Mouse (Mus musculus) B cell, adult (primary cell): ENCODE data around the gene Cops4. TPM values are rescaled to one million over a fixed set of nuclear protein-coding genes. Genes with fewer than 3 reads are reported as not detected.

Source experiments
- total RNA-seq: library from RNA; stranded (reverse); gene quantifications from 4 replicates; pipeline ENCODE4 v1.2.4, GENCODE M21; 2023; ENCODE audit not compliant: inconsistent age

Gene Cops4
- total RNA-seq = 72.2 to 75.4 TPM (median 74.6 TPM) in 4 replicates

DNA sequence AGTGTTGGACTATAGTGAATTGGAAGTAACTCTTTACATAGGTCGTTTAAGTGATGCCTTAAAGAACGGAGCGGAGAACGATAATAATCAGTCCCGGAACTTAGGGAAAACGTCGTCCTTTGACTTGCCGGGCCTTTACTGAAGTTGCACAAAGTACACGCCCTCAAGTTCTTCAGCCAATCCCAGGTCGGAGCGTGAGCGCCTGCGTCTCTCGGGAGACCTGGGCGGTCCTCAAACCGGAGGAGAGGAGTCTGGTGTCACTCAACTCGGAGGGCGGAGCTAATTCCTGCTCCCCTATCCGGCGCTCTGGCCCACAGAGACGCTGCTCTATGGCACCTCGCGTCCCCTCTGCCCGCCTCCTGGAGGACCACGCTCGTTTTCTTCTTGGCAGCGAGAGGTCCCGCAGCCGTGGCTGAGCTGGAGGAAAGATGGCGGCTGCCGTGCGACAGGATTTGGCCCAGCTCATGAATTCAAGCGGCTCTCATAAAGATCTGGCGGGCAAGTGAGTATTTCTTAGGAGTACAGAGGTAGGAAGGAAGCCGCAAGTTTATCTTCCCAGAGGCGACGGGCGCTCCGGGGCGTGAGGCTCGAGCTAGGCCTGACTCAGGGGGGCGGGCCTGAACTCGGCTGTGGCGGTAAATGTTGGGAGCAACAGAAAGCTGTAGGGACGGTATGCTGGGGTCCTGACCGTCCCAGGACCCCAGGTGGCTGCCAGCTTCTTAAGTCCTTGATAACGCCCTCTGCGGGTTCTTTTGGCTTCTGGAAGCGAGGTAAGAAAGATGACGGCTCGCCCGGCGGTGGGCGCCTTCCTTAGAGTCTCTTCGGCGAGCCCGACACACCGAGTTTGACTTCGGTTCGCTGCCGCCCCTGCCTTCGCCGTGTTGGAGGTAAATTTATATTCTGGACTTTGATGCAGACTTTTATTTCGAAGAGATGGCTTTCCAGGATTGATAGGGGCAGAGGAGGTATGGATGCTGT, at the start of gene Cops4:
Gene Cops4, plus strand, starts transcription at position 261 of the 978 bp plus-strand sequence.

GRCm38 (mm10) chr5:100500458-100500961, 17.6 kb upstream of the Cops4 start, which contains the start of gene Lin54:
Gene Lin54, minus strand, starts transcription at chr5:100500639.

DNA sequence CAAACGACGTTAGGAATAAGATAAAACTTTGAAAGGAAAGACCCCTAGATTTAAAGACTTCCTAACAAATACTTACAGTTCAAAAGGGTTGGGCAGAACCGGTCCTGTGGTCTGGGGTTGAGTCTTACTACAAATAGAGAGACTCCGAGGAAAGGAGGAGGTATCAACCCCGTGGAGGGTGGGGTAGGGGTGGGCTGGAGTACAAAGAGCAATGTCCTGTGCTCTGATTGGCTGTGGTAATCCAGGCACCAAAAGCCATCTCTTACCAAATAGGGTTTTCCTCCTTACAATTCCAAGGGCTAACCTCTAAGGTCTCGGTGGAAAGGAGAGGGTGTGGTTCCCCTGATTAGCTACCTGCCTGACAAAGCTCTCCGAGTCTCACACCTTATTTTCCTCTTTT, 54.0 kb downstream of the Cops4 start, which contains the start of gene Plac8:
Gene Plac8, minus strand, starts transcription at position 177 of the 400 bp plus-strand sequence.

Other genes with a start within 250 kb of the Cops4 start
- 133 to 156 TPM (median 152 TPM) in 4 replicates for gene Sec31a, start 102.1 kb upstream of the Cops4 start, total RNA-seq
- 18.3 to 32.7 TPM (median 25.2 TPM) in 4 replicates for gene Lin54, start 17.7 kb upstream of the Cops4 start, total RNA-seq
- gene Plac8, start 53.9 kb downstream of the Cops4 start, total RNA-seq = 436 to 464 TPM (median 452 TPM) in 4 replicates
- gene Coq2, start 156.8 kb downstream of the Cops4 start, total RNA-seq = 49.1 to 52.3 TPM (median 51.5 TPM) in 4 replicates
- 14.0 to 18.6 TPM (median 15.0 TPM) in 4 replicates for gene Hpse, start 201.4 kb downstream of the Cops4 start, total RNA-seq